Mouse (Mus musculus): ENCODE data around the gene Meox1. TPM values are rescaled to one million over a fixed set of nuclear protein-coding genes. Genes with fewer than 3 reads are reported as not detected.
A peak's percentile ranks its signal among the peaks of the same experiment; 100 is the strongest.

The Meox1 gene
- 3.5 and 4.8 TPM in 2 replicates for polyA plus RNA-seq (2012; rRNA removed)

- DNase-seq, result peak; percentile 24
- no peaks in the 10 kb centered on the region for H3K4me1 ChIP-seq (ENCODE audit: control insufficient read depth, insufficient read depth, low read length)
- H3K36me3 ChIP-seq (ENCODE audit: control insufficient read depth, insufficient read depth, low read length), result no peaks in the 10 kb centered on the region
- WGBS, result 6% methylated on average over 11 of the region's 11 CpGs
- no peaks in the 10 kb centered on the region; the same call in 1 of the 2 replicates for H3K27me3 ChIP-seq (replicated peaks; ENCODE audit: control insufficient read depth, insufficient read depth, low read length)
- H3K4me3 ChIP-seq (ENCODE audit: insufficient read depth, low read depth, low read length), result peak within 1 kb of the TSS; percentile 36
- TF ChIP-seq POLR2A (IDR thresholded peaks at IDR 0.05; ENCODE audit: low read depth, low read length), result no peak
- TF ChIP-seq CTCF (conservative IDR thresholded peaks at IDR 0.05; ENCODE audit: insufficient read depth, insufficient read length, low read depth, low read length), result no peak
- peak within 1 kb of the TSS; percentile 48 for H3K27ac ChIP-seq (ENCODE audit: insufficient read depth, low read depth, low read length)
Observed at GRCm38 (mm10) chr11:101894204-101894603, at the start of gene Meox1. Meox1 (minus strand) TSS chr11:101894374.

- Histone ChIP-seq H3K4me3 (ENCODE audit: insufficient read depth, low read depth, low read length) (no peak overlapping the region), H3K27ac (ENCODE audit: insufficient read depth, low read depth, low read length) (no peak overlapping the region), H3K4me1 (ENCODE audit: control insufficient read depth, insufficient read depth, low read length) (no peaks in the 10 kb centered on the region), H3K27me3 (replicated peaks; ENCODE audit: control insufficient read depth, insufficient read depth, low read length) (no peaks in the 10 kb centered on the region), H3K36me3 (ENCODE audit: control insufficient read depth, insufficient read depth, low read length) (no peaks in the 10 kb centered on the region)
- no peak for DNase-seq
- 67% methylated on average over 3 of the region's 3 CpGs for WGBS
- TF ChIP-seq CTCF (conservative IDR thresholded peaks at IDR 0.05; ENCODE audit: insufficient read depth, insufficient read length, low read depth, low read length) (no peak), POLR2A (IDR thresholded peaks at IDR 0.05; ENCODE audit: low read depth, low read length) (no peak)
Observed at GRCm38 (mm10) chr11:101943055-101943454, 48.9 kb upstream of the Meox1 start.

GRCm38 (mm10) chr11:101937108-101937507 lies 42.9 kb upstream of the Meox1 start:
- H3K27me3 ChIP-seq (replicated peaks; ENCODE audit: control insufficient read depth, insufficient read depth, low read length), result 0 out of 2 replicates have a peak, but pooled peaks cover 2% of the 10 kb centered on the region
- H3K36me3 ChIP-seq (ENCODE audit: control insufficient read depth, insufficient read depth, low read length), result no peaks in the 10 kb centered on the region
- no peaks in the 10 kb centered on the region for H3K4me1 ChIP-seq (ENCODE audit: control insufficient read depth, insufficient read depth, low read length)
- WGBS, result 3% methylated on average over 32 of the region's 32 CpGs
- H3K4me3 ChIP-seq (ENCODE audit: insufficient read depth, low read depth, low read length), result no peak overlapping the region
- TF ChIP-seq CTCF (conservative IDR thresholded peaks at IDR 0.05; ENCODE audit: insufficient read depth, insufficient read length, low read depth, low read length) (no peak), POLR2A (IDR thresholded peaks at IDR 0.05; ENCODE audit: low read depth, low read length) (no peak)
- peak; percentile 67 for DNase-seq
- H3K27ac ChIP-seq (ENCODE audit: insufficient read depth, low read depth, low read length), result no peak overlapping the region

GRCm38 (mm10) chr11:101936421-101936820 lies 42.2 kb upstream of the Meox1 start:
- DNase-seq, result no peak

GRCm38 (mm10) chr11:101935743-101936142 lies 41.6 kb upstream of the Meox1 start:
- Histone ChIP-seq H3K4me3 (ENCODE audit: insufficient read depth, low read depth, low read length) (no peak overlapping the region), H3K4me1 (ENCODE audit: control insufficient read depth, insufficient read depth, low read length) (no peaks in the 10 kb centered on the region), H3K27ac (ENCODE audit: insufficient read depth, low read depth, low read length) (no peak overlapping the region), H3K27me3 (replicated peaks; ENCODE audit: control insufficient read depth, insufficient read depth, low read length) (0 out of 2 replicates have a peak, but pooled peaks cover 2% of the 10 kb centered on the region), H3K36me3 (ENCODE audit: control insufficient read depth, insufficient read depth, low read length) (no peaks in the 10 kb centered on the region)
- peak; percentile 66 for DNase-seq
- 62% methylated on average over 3 of the region's 3 CpGs for WGBS
- no peak for TF ChIP-seq POLR2A (IDR thresholded peaks at IDR 0.05; ENCODE audit: low read depth, low read length)
- no peak for TF ChIP-seq CTCF (conservative IDR thresholded peaks at IDR 0.05; ENCODE audit: insufficient read depth, insufficient read length, low read depth, low read length)

More at GRCm38 (mm10) chr11:101936421-101936820, 42.2 kb upstream of the Meox1 start:
- 62% methylated on average over 7 of the region's 7 CpGs for WGBS
- H3K4me1 ChIP-seq (ENCODE audit: control insufficient read depth, insufficient read depth, low read length), result no peaks in the 10 kb centered on the region
- H3K4me3 ChIP-seq (ENCODE audit: insufficient read depth, low read depth, low read length), result no peak overlapping the region
- no peaks in the 10 kb centered on the region for H3K36me3 ChIP-seq (ENCODE audit: control insufficient read depth, insufficient read depth, low read length)
- H3K27ac ChIP-seq (ENCODE audit: insufficient read depth, low read depth, low read length), result no peak overlapping the region
- TF ChIP-seq POLR2A (IDR thresholded peaks at IDR 0.05; ENCODE audit: low read depth, low read length) (no peak), CTCF (conservative IDR thresholded peaks at IDR 0.05; ENCODE audit: insufficient read depth, insufficient read length, low read depth, low read length) (no peak)
- H3K27me3 ChIP-seq (replicated peaks; ENCODE audit: control insufficient read depth, insufficient read depth, low read length), result 0 out of 2 replicates have a peak, but pooled peaks cover 2% of the 10 kb centered on the region

- no peak overlapping the region for H3K27ac ChIP-seq (ENCODE audit: insufficient read depth, low read depth, low read length)
- DNase-seq, result no peak
- no peaks in the 10 kb centered on the region for H3K36me3 ChIP-seq (ENCODE audit: control insufficient read depth, insufficient read depth, low read length)
- 67% methylated on average over 4 of the region's 4 CpGs for WGBS
- H3K27me3 ChIP-seq (replicated peaks; ENCODE audit: control insufficient read depth, insufficient read depth, low read length), result no peaks in the 10 kb centered on the region
- no peaks in the 10 kb centered on the region for H3K4me1 ChIP-seq (ENCODE audit: control insufficient read depth, insufficient read depth, low read length)
- TF ChIP-seq POLR2A (IDR thresholded peaks at IDR 0.05; ENCODE audit: low read depth, low read length) (no peak), CTCF (conservative IDR thresholded peaks at IDR 0.05; ENCODE audit: insufficient read depth, insufficient read length, low read depth, low read length) (no peak)
- no peak overlapping the region for H3K4me3 ChIP-seq (ENCODE audit: insufficient read depth, low read depth, low read length)
Observed at GRCm38 (mm10) chr11:101931978-101932377, 37.8 kb upstream of the Meox1 start.

- 45% methylated on average over 25 of the region's 25 CpGs for WGBS
- Histone ChIP-seq H3K4me1 (ENCODE audit: control insufficient read depth, insufficient read depth, low read length) (no peaks in the 10 kb centered on the region), H3K27ac (ENCODE audit: insufficient read depth, low read depth, low read length) (no peak overlapping the region)
Observed at GRCm38 (mm10) chr11:101928030-101928762, 34.0 kb upstream of the Meox1 start.

More at GRCm38 (mm10) chr11:101928030-101928762, 34.0 kb upstream of the Meox1 start:
- Histone ChIP-seq H3K4me3 (ENCODE audit: insufficient read depth, low read depth, low read length) (no peak overlapping the region), H3K36me3 (ENCODE audit: control insufficient read depth, insufficient read depth, low read length) (no peaks in the 10 kb centered on the region), H3K27me3 (replicated peaks; ENCODE audit: control insufficient read depth, insufficient read depth, low read length) (no peaks in the 10 kb centered on the region)
- peak; percentile 44 for DNase-seq
- TF ChIP-seq POLR2A (IDR thresholded peaks at IDR 0.05; ENCODE audit: low read depth, low read length) (no peak), CTCF (conservative IDR thresholded peaks at IDR 0.05; ENCODE audit: insufficient read depth, insufficient read length, low read depth, low read length) (peak; percentile 59)
